In the genomic region with DNA sequence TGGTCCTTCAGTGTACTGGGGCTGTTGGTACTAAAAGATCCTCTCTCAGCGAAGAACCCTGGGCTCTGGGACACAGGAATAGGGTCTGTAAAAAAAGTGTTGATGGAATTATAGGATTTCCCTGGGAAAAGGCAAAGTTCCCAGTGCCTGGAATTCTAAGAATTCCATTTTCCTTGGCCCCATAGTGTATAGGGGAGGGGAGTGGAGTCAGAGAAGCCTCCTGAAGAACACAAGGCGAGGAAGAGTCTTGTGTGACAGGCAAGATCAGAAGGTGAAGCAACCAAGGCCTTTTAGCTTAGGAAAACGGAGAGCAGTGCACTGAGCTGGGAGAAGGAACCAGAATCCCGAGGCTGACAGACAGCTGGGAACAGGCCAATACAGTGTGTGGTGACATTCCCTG, we compare ENCODE assay signal across 18 mouse cellular contexts.
"Had no signal": no experiment of that assay in that cellular context is flagged by ENCODE, and none has a peak within 500 bp of the region (broad histone marks: within the 10 kb centered on the region; RNA-seq: fewer than 3 reads in every experiment).

No protein-coding gene starts in this region.

- ATAC-seq: midbrain, embryonic 16.5 days had no signal

- H3K27me3 ChIP-seq: lung, embryonic 15.5 days; midbrain, embryonic 12.5 days had no signal

- H3K9ac ChIP-seq: liver, embryonic 14.5 days; lung, embryonic 15.5 days; midbrain, embryonic 12.5 days; neural tube, embryonic 13.5 days; neural tube, embryonic 15.5 days had no signal

- H3K4me2 ChIP-seq: lung, embryonic 15.5 days; midbrain, embryonic 12.5 days; neural tube, embryonic 13.5 days; neural tube, embryonic 15.5 days had no signal

- H3K4me3 ChIP-seq: lung, embryonic 15.5 days; midbrain, embryonic 10.5 days; midbrain, embryonic 12.5 days; myocyte; neural tube, embryonic 13.5 days; neural tube, embryonic 15.5 days had no signal

- H3K4me1 ChIP-seq: lung, embryonic 15.5 days; midbrain, embryonic 10.5 days; midbrain, embryonic 12.5 days; neural tube, embryonic 13.5 days; neural tube, embryonic 15.5 days had no signal

- DNase-seq: lung, adult 18-20 months; midbrain, embryonic 14.5 days; retina, postnatal 1 day; right cerebral cortex, adult 18-20 months; right cerebral cortex, postnatal 25 days; right cerebral cortex, postnatal 4 days; spleen, adult 18-20 months; thymus, adult 18-20 months; thymus, postnatal 14 days; thymus, postnatal 36 days had no signal

- H3K27ac ChIP-seq: liver, embryonic 14.5 days; lung, embryonic 15.5 days; midbrain, embryonic 10.5 days; midbrain, embryonic 12.5 days; neural tube, embryonic 13.5 days; neural tube, embryonic 15.5 days had no signal

- H3K9me3 ChIP-seq: lung, embryonic 15.5 days had no signal

- H3K36me3 ChIP-seq: lung, embryonic 15.5 days; midbrain, embryonic 10.5 days; midbrain, embryonic 12.5 days; neural tube, embryonic 13.5 days; neural tube, embryonic 15.5 days had no signal
